Mouse (Mus musculus): ENCODE measurements around the gene Treh.

Treh gene

DNA sequence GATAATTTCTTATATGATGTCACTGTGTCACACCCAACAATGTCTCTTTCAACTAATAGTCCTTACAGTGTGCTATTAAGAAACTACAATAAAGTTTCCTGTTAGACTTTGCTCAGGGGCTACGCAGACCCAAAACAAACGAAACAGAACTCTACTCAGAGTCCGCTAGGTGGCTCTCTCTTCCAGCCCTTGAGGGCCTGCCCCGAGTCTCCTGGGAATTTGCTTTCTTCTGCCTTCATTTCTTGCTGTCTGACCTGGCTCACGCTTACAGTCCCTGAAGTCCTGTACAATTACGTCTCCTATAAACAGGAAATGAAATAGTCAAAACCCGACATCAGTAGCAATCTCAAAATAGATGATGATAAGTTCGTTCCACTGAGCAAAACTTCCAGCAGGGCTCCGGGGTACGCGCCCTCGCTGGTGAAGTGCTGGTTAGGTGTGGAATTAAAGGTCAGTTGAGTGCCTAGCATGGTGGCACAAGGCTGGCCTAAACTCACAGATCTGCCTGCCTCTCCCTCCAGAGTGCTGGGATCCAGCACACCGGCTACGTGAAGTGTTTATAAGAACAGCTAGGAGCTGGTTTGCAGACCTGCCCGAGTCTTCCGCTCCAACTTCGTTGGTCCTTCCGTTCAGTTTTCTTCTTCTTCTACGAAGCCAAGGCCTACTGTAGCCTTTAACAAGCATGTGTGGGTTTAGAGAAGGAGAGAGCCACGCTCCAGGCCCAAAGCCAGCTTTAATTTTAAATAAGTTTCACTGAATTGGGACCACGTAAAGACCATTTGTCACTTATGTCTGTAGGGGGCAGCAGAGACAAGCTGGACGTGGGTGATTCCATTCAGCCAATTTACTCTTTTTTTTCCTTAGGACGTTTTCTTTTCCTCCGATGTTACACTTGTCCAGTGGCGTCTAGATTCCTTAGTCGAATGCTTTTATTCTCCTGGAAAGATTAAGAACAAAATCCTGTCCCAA is 17.7 kb upstream of the Treh start:
- no peak for TF ChIP-seq GATA4 (IDR thresholded peaks at IDR 0.05; ENCODE audit: insufficient replicate concordance, low read length)

DNA sequence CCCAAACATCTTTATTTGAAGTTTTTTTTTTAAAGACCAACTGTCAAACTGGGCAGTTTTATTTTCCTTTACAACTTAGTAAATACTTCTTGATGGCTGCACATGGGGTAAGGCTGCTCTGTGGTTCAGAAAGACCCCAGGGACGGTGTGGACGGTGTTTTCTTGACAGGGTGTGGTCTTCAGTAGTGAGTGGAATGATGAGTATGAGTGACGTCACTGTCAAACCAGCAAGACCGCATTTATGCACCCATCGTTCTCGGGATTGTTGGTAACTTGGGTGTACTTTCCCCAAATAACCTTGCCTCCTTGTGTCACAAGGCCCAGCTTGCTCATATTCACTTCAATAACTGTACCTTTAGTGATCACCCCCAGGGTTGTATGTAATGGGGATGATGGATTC is 9.3 kb upstream of the Treh start:
- TF ChIP-seq GATA4 (IDR thresholded peaks at IDR 0.05; ENCODE audit: insufficient replicate concordance, low read length), result no peak

DNA sequence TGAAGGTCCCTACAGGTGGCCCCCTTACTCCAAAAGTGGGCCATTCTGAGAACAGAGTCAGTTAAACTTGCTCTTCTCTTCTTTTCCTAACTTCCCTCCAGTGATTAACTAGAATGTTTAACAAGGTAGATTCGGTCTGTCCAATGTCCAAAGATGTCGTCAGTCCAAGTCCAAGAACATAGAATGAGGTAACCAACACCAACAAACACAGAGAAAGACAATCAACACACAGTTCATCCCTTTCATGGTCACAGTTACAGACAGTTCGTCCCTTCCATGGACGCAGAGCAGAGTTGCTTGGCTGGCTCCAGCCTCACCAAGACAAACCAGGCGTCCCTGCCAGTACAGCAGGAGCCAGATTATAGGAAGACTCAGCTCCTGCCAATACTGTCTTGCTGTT is 1.6 kb upstream of the Treh start:
- TF ChIP-seq GATA4 (IDR thresholded peaks at IDR 0.05; ENCODE audit: insufficient replicate concordance, low read length), result no peak

DNA sequence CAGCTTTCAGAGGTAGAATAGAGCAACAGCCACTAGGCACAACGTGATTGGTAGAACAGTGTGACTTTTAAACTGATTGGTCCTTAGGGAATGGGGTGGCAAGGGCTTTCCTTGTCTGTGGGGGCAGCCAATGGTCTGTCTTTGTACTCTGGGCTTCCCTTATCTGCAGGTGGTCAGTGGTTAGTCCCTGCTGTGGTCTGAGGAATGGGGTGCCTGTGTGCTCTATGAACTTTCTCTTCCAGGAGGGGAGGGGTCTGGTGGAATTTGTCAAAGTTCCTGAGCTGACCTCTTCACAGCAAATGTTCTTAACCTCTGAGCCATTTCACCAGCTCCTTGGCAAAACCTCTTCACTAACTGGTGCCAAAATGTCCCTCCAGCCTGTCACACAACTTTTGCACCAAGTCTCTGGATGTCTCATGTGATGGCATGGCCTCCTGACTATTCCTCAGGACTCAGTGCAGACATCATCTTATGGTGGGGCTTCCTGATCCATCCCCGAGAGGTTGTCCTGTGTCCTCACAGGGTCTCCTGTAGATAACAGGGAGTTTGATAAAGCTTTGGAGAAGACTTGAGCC is 655 bp upstream of the Treh start:
- no peak for TF ChIP-seq GATA4 (IDR thresholded peaks at IDR 0.05; ENCODE audit: insufficient replicate concordance, low read length)

DNA sequence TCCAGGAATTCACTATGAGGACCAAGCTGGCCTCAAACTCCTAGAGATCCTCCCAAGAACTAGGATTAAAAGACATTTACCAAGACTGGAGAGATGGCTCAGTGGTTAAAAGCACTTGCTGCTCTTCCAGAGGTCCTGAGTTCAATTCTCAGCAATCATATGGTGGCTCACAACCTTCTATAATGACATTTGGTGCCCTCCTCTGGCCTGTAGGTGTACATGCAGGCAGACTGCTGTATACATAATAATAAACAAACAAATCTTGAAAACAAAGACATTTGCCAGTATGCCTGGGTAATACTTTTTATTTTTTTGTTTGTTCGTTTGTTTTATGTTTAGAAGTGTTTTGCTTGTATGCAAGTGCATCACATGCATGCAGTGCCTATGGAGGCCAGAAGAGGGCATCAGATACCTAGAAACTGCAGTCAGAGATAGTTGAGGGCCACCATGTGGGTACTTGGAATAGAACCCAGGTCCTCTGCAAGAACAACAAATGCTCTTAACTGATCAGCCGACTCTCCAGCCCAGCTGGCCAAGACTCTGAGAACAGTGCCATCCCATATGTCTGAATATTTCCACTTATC is 5.3 kb downstream of the Treh start:
- TF ChIP-seq GATA4 (IDR thresholded peaks at IDR 0.05; ENCODE audit: insufficient replicate concordance, low read length), result no peak

DNA sequence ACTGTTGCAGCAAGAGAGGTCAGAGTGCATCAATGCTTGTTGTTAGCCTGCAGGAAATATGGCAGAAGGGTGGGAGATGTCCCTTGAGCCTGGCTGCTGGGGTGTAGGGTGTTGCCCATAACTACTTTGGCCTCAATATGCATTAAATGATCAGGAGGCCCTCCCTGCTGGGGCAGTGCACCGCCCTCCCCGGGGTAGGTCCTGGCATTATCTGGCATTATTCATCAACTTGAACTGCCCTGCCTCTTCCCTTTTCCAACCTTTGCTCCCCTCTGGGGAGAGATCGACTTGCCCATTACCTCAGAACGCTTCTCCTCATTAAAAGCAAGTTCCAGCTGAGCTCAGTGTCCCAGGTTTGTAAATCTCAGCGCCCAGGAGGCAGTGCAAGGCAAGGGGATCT is 6.5 kb downstream of the Treh start:
- TF ChIP-seq GATA4 (IDR thresholded peaks at IDR 0.05; ENCODE audit: insufficient replicate concordance, low read length), result no peak

DNA sequence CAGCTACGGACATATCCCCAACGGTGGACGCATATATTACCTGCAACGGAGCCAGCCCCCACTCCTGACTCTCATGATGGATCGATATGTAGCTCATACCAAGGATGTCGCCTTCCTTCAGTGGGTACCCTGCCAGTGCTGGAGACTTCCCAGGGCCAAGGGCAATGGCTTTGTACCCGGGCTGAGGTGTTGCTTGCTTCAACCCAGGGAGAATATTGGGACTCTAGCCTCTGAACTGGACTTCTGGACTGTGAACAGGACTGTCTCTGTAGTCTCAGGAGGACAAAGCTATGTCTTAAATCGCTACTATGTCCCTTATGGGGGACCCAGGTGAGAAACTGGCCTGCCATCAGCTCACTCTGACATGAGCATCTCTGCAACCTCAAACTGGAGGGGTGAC is 10.0 kb downstream of the Treh start:
- TF ChIP-seq GATA4 (IDR thresholded peaks at IDR 0.05; ENCODE audit: insufficient replicate concordance, low read length), result no peak

DNA sequence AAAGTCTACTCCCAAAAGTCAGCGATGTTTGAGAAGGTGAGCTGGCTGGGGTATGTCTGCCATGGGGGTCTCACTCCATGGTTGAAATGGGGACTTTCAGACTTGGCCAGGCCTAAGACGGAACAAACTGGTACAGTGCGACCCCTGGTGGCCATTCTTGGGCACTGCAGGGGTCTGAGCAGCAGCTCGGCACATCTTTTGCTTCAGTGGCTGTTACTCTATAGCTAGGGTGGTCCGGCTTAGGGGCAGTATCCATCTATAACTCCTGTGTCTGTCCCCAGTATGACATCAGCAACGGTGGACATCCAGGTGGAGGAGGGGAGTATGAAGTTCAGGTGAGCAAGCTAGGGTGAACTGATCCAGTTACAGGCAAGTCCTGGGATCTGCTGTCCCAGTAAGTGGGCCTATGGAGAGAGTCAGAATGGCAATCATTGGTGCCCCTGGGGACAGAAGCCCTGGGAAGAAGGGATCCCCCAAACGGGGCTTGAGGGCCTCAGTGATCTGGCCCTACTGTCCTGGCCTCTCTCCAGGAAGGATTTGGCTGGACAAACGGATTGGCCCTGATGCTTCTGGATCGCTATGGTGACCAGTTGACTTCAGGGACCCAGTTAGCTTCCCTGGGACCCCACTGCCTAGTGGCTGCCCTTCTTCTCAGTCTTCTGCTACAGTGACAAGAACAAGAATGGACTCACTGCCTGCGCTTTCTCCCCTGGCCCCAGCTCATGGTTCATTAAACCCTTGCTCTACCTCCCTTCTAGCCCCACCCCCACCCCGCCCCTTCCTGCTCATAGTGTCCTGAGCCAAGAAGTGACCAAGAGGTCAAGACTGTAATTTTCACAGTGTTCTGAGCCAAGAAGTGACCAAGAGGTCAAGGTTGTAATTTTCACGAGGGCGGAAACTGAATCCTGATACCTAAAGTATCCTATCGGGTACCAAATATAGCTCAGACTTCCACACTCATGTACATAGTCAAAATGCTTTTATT is 12.6 kb downstream of the Treh start:
- peak; percentile 44; the same call in 1 of the 2 replicates for TF ChIP-seq GATA4 (IDR thresholded peaks at IDR 0.05; ENCODE audit: insufficient replicate concordance, low read length)

DNA sequence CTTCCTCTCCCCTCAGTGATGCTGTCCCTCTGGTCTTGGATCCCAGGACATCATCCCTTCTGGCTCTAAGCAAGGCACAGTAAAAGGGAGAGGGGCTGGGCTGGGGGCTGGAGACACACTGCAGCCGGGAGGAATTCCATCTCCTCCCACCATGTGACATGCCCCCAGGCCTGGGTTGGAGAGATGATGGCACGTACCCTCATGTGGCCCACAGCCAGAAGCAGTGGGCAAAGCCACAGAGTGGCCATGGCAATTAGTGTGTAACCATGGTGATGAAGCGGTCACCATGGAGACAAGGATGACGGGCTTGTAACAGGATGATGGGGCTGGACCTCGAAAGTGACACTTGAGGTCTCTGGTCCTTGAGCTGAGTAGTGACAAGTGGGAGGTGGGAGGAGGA is 13.6 kb downstream of the Treh start:
- no peak for TF ChIP-seq GATA4 (IDR thresholded peaks at IDR 0.05; ENCODE audit: insufficient replicate concordance, low read length)

DNA sequence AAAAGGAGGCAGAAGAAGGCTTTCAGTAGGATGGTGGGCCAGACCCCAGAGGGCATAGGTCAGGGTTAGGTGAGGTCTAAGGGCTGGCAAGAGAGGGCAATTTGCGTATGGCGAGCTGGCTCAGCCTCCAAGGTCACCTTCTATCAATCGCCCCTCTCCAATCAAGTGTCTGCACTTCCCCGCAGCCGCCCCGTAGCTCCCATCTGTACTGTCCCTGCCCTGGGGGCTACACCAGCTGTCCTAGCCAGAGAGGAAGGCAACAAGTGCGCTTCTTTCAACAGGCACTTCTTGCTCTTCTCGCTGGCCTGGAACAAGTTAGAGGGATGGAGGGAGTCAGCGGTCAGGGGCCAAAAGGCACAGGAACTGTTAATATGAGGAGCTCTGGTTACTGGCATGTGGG is 15.0 kb downstream of the Treh start:
- no peak for TF ChIP-seq GATA4 (IDR thresholded peaks at IDR 0.05; ENCODE audit: insufficient replicate concordance, low read length)

DNA sequence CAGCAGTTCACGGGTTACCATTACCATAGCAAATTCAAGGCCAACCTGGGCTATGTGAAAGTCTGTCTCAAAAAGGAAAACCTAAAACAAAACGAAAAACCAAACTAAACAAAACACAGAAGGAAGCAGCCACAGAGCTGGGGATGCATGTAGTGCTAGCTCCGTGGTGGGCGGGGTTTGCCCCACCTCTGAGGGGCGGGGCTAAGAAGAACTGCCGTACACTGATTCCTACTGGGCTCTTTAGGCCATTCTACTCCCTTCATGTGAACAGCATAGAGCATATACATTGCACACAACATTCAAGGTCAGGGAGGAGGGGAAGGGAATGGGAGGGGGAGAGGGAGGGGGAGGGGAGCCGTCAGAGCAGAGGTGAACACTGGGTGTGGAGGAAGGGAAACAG is 17.6 kb downstream of the Treh start:
- TF ChIP-seq GATA4 (IDR thresholded peaks at IDR 0.05; ENCODE audit: insufficient replicate concordance, low read length), result no peak

DNA sequence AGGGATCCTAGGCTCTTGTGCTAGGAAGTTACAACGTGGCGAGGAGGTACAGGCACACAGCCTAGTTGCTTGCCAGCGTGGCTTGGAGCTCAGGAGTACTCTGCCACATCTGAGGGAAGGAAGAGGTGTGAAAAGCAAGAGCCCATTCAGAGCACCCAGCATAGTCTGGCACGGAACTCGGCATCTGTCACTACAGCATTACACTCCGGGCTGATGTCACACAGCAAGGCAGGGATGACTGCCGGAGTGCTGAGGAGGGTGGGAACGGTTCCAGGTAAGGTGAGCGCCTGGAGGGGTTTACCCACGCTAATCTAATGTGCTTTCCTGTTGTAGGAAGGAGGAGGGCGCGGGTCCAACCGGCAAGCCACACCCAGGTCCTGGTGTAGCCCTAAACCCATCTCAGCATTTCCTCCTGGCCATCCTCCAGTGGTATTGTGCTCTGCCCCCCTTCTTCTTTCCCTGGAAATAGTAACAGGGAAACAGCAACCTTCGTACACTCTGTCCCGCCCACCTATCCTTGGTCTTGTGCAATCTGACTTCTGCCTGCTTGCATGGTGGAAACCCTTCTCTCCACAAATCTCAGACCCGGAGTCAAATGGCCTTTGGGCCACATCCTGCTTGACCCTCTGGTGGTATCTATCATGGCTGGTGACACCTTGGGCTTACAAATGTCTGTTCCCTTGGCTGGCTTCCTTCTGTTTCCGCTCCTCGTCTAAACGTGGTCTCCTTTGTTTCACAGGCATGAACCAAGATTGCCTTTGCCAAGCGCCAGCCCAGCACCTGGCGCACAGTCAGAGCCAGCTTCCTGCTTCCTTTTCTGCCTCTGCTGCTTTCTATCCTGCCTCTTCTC is 18.9 kb downstream of the Treh start:
- TF ChIP-seq GATA4 (IDR thresholded peaks at IDR 0.05; ENCODE audit: insufficient replicate concordance, low read length), result peak; percentile 64; the same call in 1 of the 2 replicates

DNA sequence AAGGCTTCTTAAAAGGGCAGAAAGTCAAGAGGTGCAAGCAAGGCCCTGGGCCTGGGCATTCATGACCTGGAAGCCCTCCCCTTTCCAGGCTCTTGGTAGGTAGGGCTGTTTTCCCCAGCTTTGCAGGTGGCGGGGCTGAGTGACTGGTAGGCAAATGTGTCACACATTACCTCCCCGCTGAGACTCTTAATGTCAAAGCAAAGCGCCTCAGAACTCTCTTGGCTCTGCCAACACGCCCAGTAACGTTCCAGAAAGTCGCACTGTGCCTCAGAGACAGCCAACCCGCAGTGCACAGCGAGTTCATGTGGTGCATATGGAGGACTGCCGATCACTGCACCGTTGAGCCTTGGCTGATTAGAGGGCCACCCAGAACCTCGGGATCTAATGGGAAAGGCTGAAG is 20.0 kb downstream of the Treh start:
- no peak for TF ChIP-seq GATA4 (IDR thresholded peaks at IDR 0.05; ENCODE audit: insufficient replicate concordance, low read length)

DNA sequence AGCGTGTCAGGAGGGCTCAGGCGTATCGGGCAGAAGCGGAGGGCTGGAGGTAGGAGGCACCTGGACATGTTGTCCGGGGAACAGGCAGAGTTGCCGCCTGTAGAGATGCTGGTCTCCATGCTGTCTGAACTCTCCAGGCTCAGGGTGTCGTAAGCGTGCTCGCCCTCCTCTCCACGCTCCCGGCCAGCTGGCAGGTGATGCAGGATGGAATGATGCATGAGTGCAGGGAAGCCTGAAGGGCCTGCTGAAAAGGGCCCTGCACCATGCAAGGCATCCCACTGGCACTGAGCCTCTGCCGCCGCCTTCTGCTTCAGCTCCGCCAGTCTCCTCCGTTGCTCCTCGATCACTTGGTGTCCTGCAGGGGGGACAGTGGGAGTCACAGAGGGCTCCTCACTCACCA is 24.8 kb downstream of the Treh start:
- TF ChIP-seq GATA4 (IDR thresholded peaks at IDR 0.05; ENCODE audit: insufficient replicate concordance, low read length), result no peak

Data from liver, adult (tissue).